ENCODE assay signal across 5 mouse cellular contexts in genomic region chr2:125106536-125106935, GRCm38 (mm10).
DNase-seq lines count a peak whose midpoint lies in the region.

No protein-coding gene starts in this region.

- peak; percentile 57 for DNase-seq in ES-CJ7 (ENCODE audit: low read depth, low spot score)
- DNase-seq in R1 (ENCODE audit: low read depth, low spot score) = peak; percentile 78
- DNase-seq in kidney, adult 11 months = peak; percentile 23
- DNase-seq in kidney, adult 8-10 months = peak; percentile 22 to 31
- peak; percentile 13 to 24 for DNase-seq in kidney, postnatal 36 days

Comparison
In these comparisons a context has a peak if more than half of its experiments do, and no peak if none do; other contexts are left out.
1. Peak in every context shown above with its lines: DNase-seq.
2. DNase-seq: peak in every context shown above with its lines; median percentile 78 in R1; 57 in ES-CJ7; 26 in kidney, adult 8-10 months; 23 in kidney, adult 11 months; 18 in kidney, postnatal 36 days.